Mouse (Mus musculus) stomach, postnatal 0 days (tissue): ENCODE data around the gene Gse1.

Source experiments
- CTCF ChIP-seq: IDR thresholded peaks from 2 replicates; pipeline ENCODE4 v1.5.1; 2016; ENCODE audit warnings: antibody characterized with exemption, low read depth, mild to moderate bottlenecking, moderate library complexity
- EP300 ChIP-seq: optimal IDR thresholded peaks from 2 replicates; pipeline ENCODE3; 2016; ENCODE audit warnings: antibody characterized with exemption

- no peak for TF ChIP-seq CTCF
- TF ChIP-seq EP300, result no peak
Observed at GRCm38 (mm10) chr8:120412911-120413625, 184.8 kb downstream of the Gse1 start.
